Mouse (Mus musculus) hindbrain, embryonic 15.5 days (tissue): Measurements from ENCODE around the gene Chaf1b. TPM values are rescaled to one million over a fixed set of nuclear protein-coding genes. Genes with fewer than 3 reads are reported as not detected.

Source experiments
- ATAC-seq: fragments of 200-750 bp; cut with Nextera tagmentation; 2 replicates; pipeline ENCODE4 v1.8.0; 2017; ENCODE audit warnings: low read depth, moderate number of reproducible peaks, moderate TSS enrichment; ENCODE audit not compliant: low FRiP score
- H3K27ac ChIP-seq: fragments of 300-500 bp; sonication (generic); replicated peaks from 2 replicates; pipeline ENCODE4 v1.5.1; 2015; ENCODE audit warnings: mild to moderate bottlenecking, inconsistent platforms
- H3K27me3 ChIP-seq: fragments of 300-500 bp; sonication (generic); 2 replicates; pipeline ENCODE4 v1.6.1; 2015; ENCODE audit warnings: control low read depth, inconsistent platforms
- H3K36me3 ChIP-seq: fragments of 300-500 bp; sonication (generic); 2 replicates; pipeline ENCODE4 v1.6.1; 2015; ENCODE audit warnings: control low read depth, inconsistent platforms
- H3K4me1 ChIP-seq: fragments of 300-500 bp; sonication (generic); replicated peaks from 2 replicates; pipeline ENCODE4 v1.6.1; 2015; ENCODE audit warnings: control low read depth, inconsistent platforms
- H3K4me2 ChIP-seq: fragments of 300-500 bp; sonication (generic); 2 replicates; pipeline ENCODE4 v1.6.1; 2015; ENCODE audit warnings: moderate library complexity, mild to moderate bottlenecking, inconsistent platforms
- H3K4me3 ChIP-seq: fragments of 300-500 bp; sonication (generic); 2 replicates; pipeline ENCODE4 v1.5.1; 2015; ENCODE audit warnings: mild to moderate bottlenecking, inconsistent platforms
- H3K9ac ChIP-seq: fragments of 300-500 bp; sonication (generic); 2 replicates; pipeline ENCODE4 v1.6.1; 2015; ENCODE audit warnings: inconsistent platforms
- H3K9me3 ChIP-seq: fragments of 300-500 bp; sonication (generic); 2 replicates; pipeline ENCODE4 v1.6.1; 2016; ENCODE audit warnings: control low read depth, inconsistent platforms
- WGBS: fragments of 180-500 bp; shearing (Covaris S2); methylation state at CpG from one replicate; pipeline ENCODE4 v1.1.7; 2015; 5-methylcytosine and 5-hydroxymethylcytosine counted together
- polyA plus RNA-seq: library from polyadenylated mRNA; unstranded; fragments of >200 nt; fragmentation: Nextera tagmentation; extraction: Ambion mirVana; gene quantifications from 2 replicates; pipeline ENCODE4 v1.2.1, GENCODE M21; 2015

Chaf1b gene
- polyA plus RNA-seq, 1 experiment from 2014 or later: 19.9 TPM

DNA sequence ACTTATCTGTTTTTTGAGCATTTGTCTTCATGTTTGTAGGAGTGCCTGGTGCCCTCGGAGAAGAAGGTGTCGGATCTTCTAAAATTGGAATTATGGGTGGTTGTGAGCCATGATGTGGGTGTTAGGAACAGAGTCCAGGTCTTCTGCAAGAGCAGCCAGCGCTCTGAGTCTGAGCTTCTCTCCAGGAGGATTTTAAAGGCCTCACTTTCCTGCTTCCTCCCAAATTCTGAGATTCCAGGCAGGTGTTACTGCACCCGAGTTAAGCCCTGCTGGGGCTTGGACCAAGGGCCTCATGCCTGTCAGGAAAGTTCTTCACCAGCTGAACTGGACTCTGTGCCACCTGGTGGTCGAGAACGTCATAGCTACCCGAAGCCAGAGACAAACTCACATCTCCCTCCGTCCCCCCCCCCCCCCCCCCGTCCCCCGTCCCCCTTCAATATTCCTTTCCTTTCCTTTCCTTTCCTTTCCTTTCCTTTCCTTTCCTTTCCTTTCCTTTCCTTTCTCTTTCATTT, 31.7 kb downstream of the Chaf1b start:
- H3K9ac ChIP-seq: no peak overlapping the region
- ATAC-seq: no peak
- no peaks in the 10 kb centered on the region for H3K9me3 ChIP-seq
- WGBS: 44% methylated on average over 7 of the region's 10 CpGs
- no peak overlapping the region for H3K4me2 ChIP-seq
- peaks cover 4% of the 10 kb centered on the region; the same call in 1 of the 2 replicates for H3K4me1 ChIP-seq
- no peaks in the 10 kb centered on the region for H3K27me3 ChIP-seq
- H3K4me3 ChIP-seq: no peak overlapping the region
- no peak overlapping the region for H3K27ac ChIP-seq
- no peaks in the 10 kb centered on the region for H3K36me3 ChIP-seq

DNA sequence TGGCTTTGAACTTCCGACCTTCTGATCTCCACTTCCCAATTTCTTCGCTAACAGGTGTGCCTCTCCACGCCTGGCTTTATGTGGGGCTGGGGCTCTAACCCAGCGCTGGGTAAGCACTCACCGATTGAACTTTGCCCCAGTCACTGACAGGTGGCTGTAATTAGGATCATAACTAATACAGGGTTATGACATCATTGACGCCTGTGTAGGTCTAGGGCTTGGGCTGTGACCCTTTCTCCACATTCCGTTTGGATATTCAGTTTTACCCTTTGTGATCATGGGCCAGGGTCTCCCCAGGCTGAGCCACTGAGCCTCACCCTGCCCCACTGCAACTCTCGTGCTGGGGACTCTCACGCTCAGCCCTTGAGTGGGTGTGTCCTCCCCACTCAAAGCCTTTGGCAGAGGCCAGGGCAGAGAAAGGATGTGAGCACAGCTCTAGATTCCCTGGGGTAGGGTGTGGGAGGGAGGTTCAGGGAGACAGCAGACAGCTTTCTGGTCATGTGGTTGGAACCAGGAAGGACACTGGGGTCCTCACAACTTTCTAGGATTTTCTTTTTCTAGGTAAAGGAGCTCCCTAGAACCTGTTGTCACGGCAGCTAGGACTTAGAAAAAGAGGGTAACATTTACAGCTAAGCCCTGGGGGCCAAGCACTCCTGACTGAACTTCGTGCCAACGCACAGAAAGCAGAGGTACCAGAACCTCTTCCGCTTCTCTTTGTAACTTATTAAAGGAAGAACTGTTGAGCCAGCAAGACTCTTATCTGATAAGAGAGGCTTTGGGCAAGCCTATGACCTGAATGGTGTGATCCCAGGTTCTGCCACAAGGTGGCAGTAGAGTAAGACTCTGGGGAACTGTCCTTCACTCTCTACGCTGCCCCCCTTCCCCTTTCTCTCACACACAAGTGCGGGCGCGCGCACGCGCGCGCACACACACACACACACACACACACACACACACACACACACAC, 34.3 kb downstream of the Chaf1b start:
- Histone ChIP-seq H3K4me2 (peak overlapping the region; percentile 38), H3K27me3 (no peaks in the 10 kb centered on the region), H3K9ac (no peak overlapping the region), H3K4me1 (peaks cover 4% of the 10 kb centered on the region; the same call in 1 of the 2 replicates), H3K4me3 (no peak overlapping the region), H3K36me3 (no peaks in the 10 kb centered on the region), H3K9me3 (no peaks in the 10 kb centered on the region), H3K27ac (no peak overlapping the region)
- peak; percentile 52; the same call in 1 of the 2 replicates for ATAC-seq
- 45% methylated on average over 20 of the region's 22 CpGs for WGBS

DNA sequence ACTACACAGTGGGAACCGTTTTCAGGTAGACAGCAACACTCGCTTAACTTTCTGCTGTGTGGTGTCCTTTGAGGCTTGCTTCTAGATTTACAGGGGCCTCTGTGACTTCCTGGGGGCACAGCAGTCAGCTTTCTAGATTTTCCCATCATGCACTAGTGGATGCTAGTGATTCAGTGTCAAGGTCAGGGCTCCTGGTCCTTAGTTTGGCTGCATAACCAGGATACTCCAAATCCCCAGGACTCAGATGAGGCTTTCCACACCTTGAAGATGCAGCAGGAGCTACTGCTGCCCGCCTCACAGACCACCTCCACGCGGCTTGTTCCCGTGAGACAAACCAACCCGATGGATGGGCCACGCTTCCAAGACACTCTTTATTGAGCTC, 35.0 kb downstream of the Chaf1b start:
- H3K4me3 ChIP-seq: no peak overlapping the region

DNA sequence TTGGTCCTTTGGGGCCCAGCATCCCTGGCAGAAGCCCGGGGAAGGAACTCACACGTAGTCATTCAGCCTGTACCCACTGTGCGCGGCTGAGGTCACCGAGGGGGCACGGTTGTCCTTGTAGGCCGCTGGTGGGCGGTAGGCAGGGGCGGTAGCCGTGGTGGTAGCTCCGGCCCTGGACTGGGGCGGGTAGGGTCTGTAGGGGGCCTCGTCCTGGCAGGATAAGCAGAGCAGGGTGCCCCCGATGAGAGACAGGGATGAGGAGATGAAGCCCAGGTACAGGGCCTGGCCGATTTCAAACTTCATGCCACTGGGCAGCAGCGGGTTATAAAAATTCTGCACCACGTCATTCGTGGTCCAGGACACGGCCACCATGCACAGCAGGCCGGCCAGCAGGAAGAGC, 35.5 kb downstream of the Chaf1b start:
- 0 out of 2 replicates have a peak, but pooled peaks have one; percentile 14 for ATAC-seq
- no peak overlapping the region for H3K4me2 ChIP-seq
- H3K27ac ChIP-seq: no peak overlapping the region
- 52% methylated on average over 20 of the region's 20 CpGs for WGBS
- no peaks in the 10 kb centered on the region for H3K9me3 ChIP-seq
- no peaks in the 10 kb centered on the region for H3K27me3 ChIP-seq
- H3K9ac ChIP-seq: no peak overlapping the region
- H3K4me3 ChIP-seq: no peak overlapping the region
- H3K4me1 ChIP-seq: peaks cover 4% of the 10 kb centered on the region; the same call in 1 of the 2 replicates
- H3K36me3 ChIP-seq: no peaks in the 10 kb centered on the region

More for the DNA sequence above, 35.0 kb downstream of the Chaf1b start:
- Histone ChIP-seq H3K9me3 (no peaks in the 10 kb centered on the region), H3K27me3 (no peaks in the 10 kb centered on the region), H3K9ac (no peak overlapping the region), H3K36me3 (no peaks in the 10 kb centered on the region), H3K27ac (no peak overlapping the region), H3K4me2 (peak overlapping the region; percentile 38), H3K4me1 (peaks cover 4% of the 10 kb centered on the region; the same call in 1 of the 2 replicates)
- no peak for ATAC-seq
- WGBS: 57% methylated on average over 8 of the region's 8 CpGs

DNA sequence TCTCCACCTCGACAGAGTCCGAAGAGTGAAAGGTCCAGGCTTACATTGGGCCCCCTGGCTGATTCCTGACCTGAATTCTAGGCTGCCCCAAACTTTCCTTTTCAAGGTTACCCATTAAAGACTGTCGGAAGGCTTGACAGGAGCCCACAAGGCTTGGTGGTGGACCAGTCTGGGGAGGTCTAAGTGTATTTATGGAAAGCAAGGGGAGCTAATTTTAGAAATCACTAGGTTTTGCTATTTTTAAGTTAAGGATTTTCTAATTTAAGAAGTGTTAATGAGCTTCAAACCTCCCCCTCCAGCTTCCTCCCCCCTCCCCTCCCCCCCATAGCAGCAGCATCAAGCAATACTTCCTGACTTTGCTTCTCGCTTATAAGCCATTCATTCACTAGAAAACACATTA, 37.0 kb downstream of the Chaf1b start:
- Histone ChIP-seq H3K4me3 (no peak overlapping the region), H3K27me3 (no peaks in the 10 kb centered on the region), H3K9me3 (no peaks in the 10 kb centered on the region), H3K27ac (no peak overlapping the region), H3K4me2 (no peak overlapping the region), H3K36me3 (no peaks in the 10 kb centered on the region), H3K4me1 (peaks cover 4% of the 10 kb centered on the region; the same call in 1 of the 2 replicates), H3K9ac (no peak overlapping the region)
- ATAC-seq: no peak
- 76% methylated on average over 4 of the region's 4 CpGs for WGBS

DNA sequence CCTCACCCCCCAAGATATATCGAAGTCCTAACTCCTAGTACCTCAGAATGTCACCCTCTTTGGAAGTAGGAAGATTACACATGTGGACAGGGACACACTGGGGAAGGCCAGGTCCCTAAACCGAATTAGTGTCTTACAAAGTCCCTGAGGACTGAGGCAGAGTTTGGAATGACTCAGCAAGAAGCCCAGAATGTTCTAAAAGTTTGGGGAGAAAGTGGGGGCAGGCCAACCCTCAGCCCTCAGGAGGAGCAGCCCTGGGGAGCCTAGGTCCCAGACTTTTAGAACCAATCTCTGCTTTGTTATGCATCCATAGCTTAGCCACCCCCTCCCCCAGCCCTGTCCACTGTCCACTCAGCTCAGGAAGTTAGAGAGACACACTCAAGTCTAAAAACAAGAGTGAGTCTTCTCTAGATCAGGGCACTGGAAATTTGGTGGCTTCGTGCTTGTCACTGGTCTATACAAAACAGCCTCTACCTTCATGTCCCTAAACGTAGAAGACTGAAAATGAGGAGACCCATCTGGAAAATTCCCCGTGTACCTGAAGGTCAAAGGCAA, 39.2 kb downstream of the Chaf1b start:
- 79% methylated on average over 5 of the region's 5 CpGs for WGBS
- H3K9me3 ChIP-seq: no peaks in the 10 kb centered on the region
- no peaks in the 10 kb centered on the region for H3K27me3 ChIP-seq
- ATAC-seq: no peak
- no peak overlapping the region for H3K9ac ChIP-seq
- no peak overlapping the region for H3K27ac ChIP-seq
- H3K4me2 ChIP-seq: no peak overlapping the region
- peaks cover 4% of the 10 kb centered on the region; the same call in 1 of the 2 replicates for H3K4me1 ChIP-seq
- H3K36me3 ChIP-seq: no peaks in the 10 kb centered on the region
- H3K4me3 ChIP-seq: no peak overlapping the region

DNA sequence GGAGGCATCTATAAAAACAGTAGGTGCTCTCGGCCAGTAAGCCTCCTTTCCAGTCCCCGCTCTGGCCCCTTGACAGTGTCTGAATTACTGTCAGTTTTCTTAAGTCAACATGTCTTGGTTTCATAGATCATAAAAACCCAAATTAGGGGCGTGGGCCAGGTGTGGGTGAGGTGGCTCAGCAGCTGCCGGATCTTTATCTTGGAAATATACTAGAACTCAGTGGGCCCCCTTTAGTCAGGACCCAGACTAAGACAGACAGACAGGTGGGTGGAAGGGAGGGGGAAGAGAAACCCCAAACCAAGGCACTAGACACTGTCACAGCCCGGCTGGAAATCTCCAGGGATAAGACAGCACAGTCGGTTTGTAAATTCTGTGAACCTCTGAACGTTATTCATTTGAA, 40.1 kb downstream of the Chaf1b start:
- Histone ChIP-seq H3K27ac (no peak overlapping the region), H3K4me2 (no peak overlapping the region), H3K4me1 (no peaks in the 10 kb centered on the region), H3K4me3 (no peak overlapping the region), H3K27me3 (no peaks in the 10 kb centered on the region), H3K9ac (no peak overlapping the region), H3K9me3 (no peaks in the 10 kb centered on the region), H3K36me3 (no peaks in the 10 kb centered on the region)
- no peak for ATAC-seq
- WGBS: 80% methylated on average over 7 of the region's 7 CpGs

DNA sequence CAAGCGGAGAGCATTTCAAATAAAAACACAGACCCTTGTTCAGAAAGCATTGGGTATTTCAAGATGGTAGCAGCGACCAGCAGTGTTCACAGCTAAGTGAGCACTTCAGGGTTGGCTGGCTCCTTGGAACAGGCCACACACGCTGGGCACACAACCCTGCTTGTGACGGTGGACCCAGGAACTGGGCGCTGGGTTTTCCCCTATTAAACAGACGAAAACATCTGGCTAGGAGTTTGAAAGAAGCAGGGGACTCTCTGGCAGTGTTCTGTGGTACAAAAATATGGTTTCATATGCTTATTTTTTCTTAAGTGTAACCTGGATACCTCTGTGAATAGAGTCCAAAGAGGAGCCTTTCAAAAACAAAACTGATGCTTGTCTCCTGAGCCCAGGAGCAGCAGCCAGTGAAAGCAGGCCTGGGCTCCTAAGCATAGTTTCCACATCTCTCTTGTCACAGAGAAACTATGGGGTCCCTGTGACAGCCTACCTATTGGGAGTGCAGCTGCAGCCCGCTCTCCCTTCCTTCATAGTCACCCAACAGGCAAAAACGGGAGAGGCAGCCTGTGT, 42.1 kb downstream of the Chaf1b start:
- Histone ChIP-seq H3K9ac (no peak overlapping the region), H3K27ac (no peak overlapping the region), H3K4me1 (no peaks in the 10 kb centered on the region), H3K9me3 (no peaks in the 10 kb centered on the region), H3K27me3 (no peaks in the 10 kb centered on the region), H3K4me3 (no peak overlapping the region), H3K36me3 (no peaks in the 10 kb centered on the region), H3K4me2 (no peak overlapping the region)
- no peak for ATAC-seq
- WGBS: 81% methylated on average over 8 of the region's 8 CpGs

DNA sequence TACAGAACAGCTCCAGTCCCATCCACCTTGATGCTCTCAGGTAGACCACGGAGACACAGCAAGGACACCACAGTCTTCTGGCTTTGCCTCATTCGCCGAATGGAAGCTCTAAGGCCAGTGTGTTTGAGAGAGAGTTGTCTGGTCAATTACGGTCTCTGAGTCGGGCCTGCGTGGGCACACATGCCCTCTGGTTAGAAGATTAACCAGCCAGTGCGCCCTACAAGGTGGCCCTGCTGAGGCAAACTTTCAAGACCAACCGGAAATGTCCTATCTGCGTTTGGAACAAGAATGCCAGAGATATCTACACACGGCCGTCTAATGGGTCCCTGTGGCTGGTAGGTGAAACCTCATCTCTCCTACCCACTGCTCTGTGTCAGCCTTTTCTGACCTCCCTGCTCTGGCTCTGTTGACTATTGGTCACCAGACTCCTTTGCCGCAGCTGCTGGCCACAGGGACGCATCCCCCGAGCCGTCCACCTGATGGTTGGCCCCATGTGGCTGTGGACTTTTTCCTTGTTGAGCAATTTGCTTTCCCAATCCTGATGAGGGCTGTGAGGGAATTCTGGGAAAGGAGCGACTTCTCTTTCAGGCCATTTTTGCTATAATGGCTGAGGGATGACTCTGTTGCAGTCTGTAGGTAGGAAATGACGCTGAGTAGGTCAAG, 45.8 kb downstream of the Chaf1b start:
- Histone ChIP-seq H3K27me3 (peaks cover 5% of the 10 kb centered on the region), H3K4me2 (no peak overlapping the region), H3K4me1 (no peaks in the 10 kb centered on the region), H3K9me3 (no peaks in the 10 kb centered on the region), H3K4me3 (no peak overlapping the region), H3K36me3 (no peaks in the 10 kb centered on the region), H3K9ac (no peak overlapping the region), H3K27ac (no peak overlapping the region)
- WGBS: 96% methylated on average over 17 of the region's 17 CpGs
- ATAC-seq: no peak

DNA sequence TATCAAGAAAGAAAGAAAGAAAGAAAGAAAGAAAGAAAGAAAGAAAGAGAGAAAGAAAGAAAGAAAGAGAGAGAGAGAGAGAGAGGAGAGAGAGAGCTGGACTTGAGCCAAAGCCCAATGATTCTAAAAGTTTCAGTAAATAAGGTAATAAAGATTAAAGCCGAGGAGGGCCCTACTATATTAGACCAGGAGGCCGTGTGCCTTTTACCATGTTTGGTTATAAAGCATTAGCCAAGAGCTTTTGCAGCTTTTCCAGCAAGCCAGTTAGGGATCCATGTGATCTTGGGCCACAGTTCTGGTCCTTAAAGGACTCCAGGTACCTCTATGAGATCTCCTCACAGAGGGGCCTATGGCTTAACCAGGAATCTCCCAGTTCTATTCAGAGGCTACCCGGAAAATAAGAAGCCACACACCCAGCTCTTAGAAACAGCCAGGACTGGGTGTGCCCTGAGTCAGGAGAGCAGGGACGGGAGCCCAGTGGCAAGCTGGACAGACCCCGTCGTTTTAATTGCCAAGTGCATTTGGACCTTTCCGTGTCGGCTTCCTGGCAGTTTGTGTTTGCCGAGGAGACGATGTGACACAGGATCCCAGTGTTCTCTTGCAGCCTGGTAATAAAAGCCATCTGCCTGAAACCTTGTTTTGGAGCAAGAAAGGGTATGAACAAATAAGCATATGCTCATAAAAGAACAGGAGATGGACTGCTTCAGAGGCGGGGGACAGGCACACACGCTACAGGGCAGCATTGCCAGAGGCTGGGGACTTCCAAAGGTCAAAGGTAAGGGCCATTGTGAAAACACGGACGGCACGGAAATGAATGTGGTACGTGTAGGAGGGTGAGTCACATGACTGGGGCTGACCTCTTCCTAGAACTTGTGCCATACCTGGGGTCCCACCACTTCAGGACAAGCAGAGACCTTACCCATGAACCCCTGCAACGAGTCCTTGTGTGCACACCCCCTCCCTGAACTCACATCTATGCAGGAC, 48.8 kb downstream of the Chaf1b start:
- H3K9me3 ChIP-seq: no peaks in the 10 kb centered on the region
- no peaks in the 10 kb centered on the region for H3K4me1 ChIP-seq
- no peak overlapping the region for H3K27ac ChIP-seq
- H3K4me3 ChIP-seq: no peak overlapping the region
- no peak overlapping the region for H3K9ac ChIP-seq
- peaks cover 27% of the 10 kb centered on the region for H3K27me3 ChIP-seq
- 69% methylated on average over 17 of the region's 17 CpGs for WGBS
- no peak for ATAC-seq
- H3K4me2 ChIP-seq: no peak overlapping the region
- no peaks in the 10 kb centered on the region for H3K36me3 ChIP-seq

DNA sequence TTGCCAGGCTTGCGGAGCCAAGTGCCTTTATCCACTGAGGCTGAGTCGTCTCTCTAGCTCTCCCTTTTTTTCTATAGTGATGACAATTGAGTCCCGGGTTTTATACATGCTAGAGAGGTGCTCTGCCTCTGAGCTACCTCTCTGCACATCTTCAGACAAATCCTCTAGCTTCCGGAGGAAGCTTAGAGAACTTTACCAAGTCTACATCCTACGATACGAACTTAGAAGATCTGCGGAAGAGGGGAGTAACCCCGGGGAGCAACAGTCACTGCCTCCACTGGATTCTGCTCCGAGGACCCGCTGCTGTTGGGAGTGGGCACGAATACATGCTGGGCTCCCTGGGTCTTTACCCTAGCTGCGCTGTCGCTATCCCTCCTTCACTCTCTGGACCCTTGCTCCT, 50.9 kb downstream of the Chaf1b start:
- H3K36me3 ChIP-seq: no peaks in the 10 kb centered on the region
- no peaks in the 10 kb centered on the region for H3K9me3 ChIP-seq
- H3K27me3 ChIP-seq: peaks cover 27% of the 10 kb centered on the region
- H3K4me1 ChIP-seq: peaks cover 5% of the 10 kb centered on the region; the same call in 1 of the 2 replicates
- no peak for ATAC-seq
- H3K27ac ChIP-seq: no peak overlapping the region
- no peak overlapping the region for H3K4me3 ChIP-seq
- H3K4me2 ChIP-seq: no peak overlapping the region
- 18% methylated on average over 13 of the region's 13 CpGs for WGBS
- H3K9ac ChIP-seq: no peak overlapping the region
